Mouse (Mus musculus) midbrain, postnatal 0 days (tissue): ENCODE data around the gene Tmem217. TPM values are rescaled to one million over a fixed set of nuclear protein-coding genes. Genes with fewer than 3 reads are reported as not detected.

Source experiments
- ATAC-seq: fragments of 200-750 bp; cut with Nextera tagmentation; 2 replicates; pipeline ENCODE4 v1.8.0; 2017; ENCODE audit warnings: moderate number of reproducible peaks, mild to moderate bottlenecking, moderate TSS enrichment, moderate library complexity; ENCODE audit not compliant: low FRiP score
- DNase-seq: peaks from one replicate; pipeline ENCODE4 v3.0.0-alpha.2; 2015; ENCODE audit warnings: low spot score
- H3K27ac ChIP-seq: fragments of 300-500 bp; sonication (generic); 2 replicates; pipeline ENCODE4 v1.5.1; 2014; ENCODE audit warnings: low read depth, mild to moderate bottlenecking, low read length, mixed read lengths
- H3K27me3 ChIP-seq: fragments of 300-500 bp; sonication (generic); 2 replicates; pipeline ENCODE4 v1.6.1; 2014; ENCODE audit warnings: low read length, control low read depth, mixed read lengths; ENCODE audit not compliant: insufficient read depth
- H3K36me3 ChIP-seq: fragments of 300-500 bp; sonication (generic); 2 replicates; pipeline ENCODE4 v1.6.1; 2014; ENCODE audit warnings: low read length, control low read depth, mixed read lengths; ENCODE audit not compliant: insufficient read depth
- H3K4me1 ChIP-seq: fragments of 300-500 bp; sonication (generic); 2 replicates; pipeline ENCODE4 v1.6.1; 2014; ENCODE audit warnings: mild to moderate bottlenecking, control low read depth, antibody characterized with exemption, low read length, mixed read lengths; ENCODE audit not compliant: insufficient read depth
- H3K4me2 ChIP-seq: fragments of 300-500 bp; sonication (generic); 2 replicates; pipeline ENCODE4 v1.6.1; 2014; ENCODE audit warnings: low read depth, mild to moderate bottlenecking, low read length, mixed read lengths; ENCODE audit not compliant: poor library complexity, severe bottlenecking
- H3K4me3 ChIP-seq: fragments of 300-500 bp; sonication (generic); 2 replicates; pipeline ENCODE4 v1.5.1; 2014; ENCODE audit warnings: low read depth, mild to moderate bottlenecking, low read length, moderate library complexity
- H3K9ac ChIP-seq: fragments of 300-500 bp; sonication (generic); replicated peaks from 2 replicates; pipeline ENCODE4 v1.6.1; 2014; ENCODE audit warnings: mild to moderate bottlenecking, low read length, moderate library complexity, mixed read lengths; ENCODE audit not compliant: poor library complexity, severe bottlenecking
- H3K9me3 ChIP-seq: fragments of 300-500 bp; sonication (generic); 2 replicates; pipeline ENCODE4 v1.6.1; 2016; ENCODE audit warnings: low read length, control low read depth
- CTCF ChIP-seq: IDR thresholded peaks from 2 replicates; pipeline ENCODE4 v1.5.1; 2016; ENCODE audit warnings: antibody characterized with exemption, mild to moderate bottlenecking
- WGBS: fragments of 180-500 bp; shearing (Covaris S2); extraction: QIAGEN DNeasy Blood & Tissue Kit; methylation state at CpG from one replicate; pipeline ENCODE4 v1.1.7; 2014; 5-methylcytosine and 5-hydroxymethylcytosine counted together
- polyA plus RNA-seq: library from polyadenylated mRNA; unstranded; fragments of >200 nt; fragmentation: Nextera tagmentation; extraction: Ambion mirVana; gene quantifications from 2 replicates; pipeline ENCODE4 v1.2.1, GENCODE M21; 2015
- total RNA-seq: library from RNA; depleted of rRNA; stranded (reverse); fragments of >200 nt; gene quantifications from 2 replicates; pipeline ENCODE4 v1.2.3, GENCODE M21; 2014

Tmem217 gene
- total and polyA plus RNA-seq, 2 experiments from 2014 or later = 0.84 TPM; not detected in 1

GRCm38 (mm10) chr17:29489971-29490712 lies 62.0 kb downstream of the Tmem217 start:
- Histone ChIP-seq H3K4me1 (peaks cover 8% of the 10 kb centered on the region; the same call in 1 of the 2 replicates), H3K4me2 (peak overlapping the region; percentile 88), H3K9me3 (no peaks in the 10 kb centered on the region), H3K36me3 (peaks cover 7% of the 10 kb centered on the region), H3K27me3 (no peaks in the 10 kb centered on the region), H3K4me3 (peak overlapping the region; percentile 85), H3K9ac (peak overlapping the region; percentile 82), H3K27ac (peak overlapping the region; percentile 91)
- ATAC-seq = peak; percentile 94
- peak; percentile 41 for TF ChIP-seq CTCF
- WGBS = under 1% methylated on average over 44 of the region's 68 CpGs
- DNase-seq = peak; percentile 99

- 6% methylated on average over 30 of the region's 30 CpGs for WGBS
- peaks cover 1% of the 10 kb centered on the region; the same call in 1 of the 2 replicates for H3K36me3 ChIP-seq
- peak; percentile 65 for DNase-seq
- H3K27me3 ChIP-seq = no peaks in the 10 kb centered on the region
- no peak; the same call in 1 of the 2 replicates for ATAC-seq
- peak overlapping the region; percentile 88 for H3K4me2 ChIP-seq
- peak overlapping the region; percentile 85 for H3K4me3 ChIP-seq
- peaks cover 8% of the 10 kb centered on the region; the same call in 1 of the 2 replicates for H3K4me1 ChIP-seq
- no peak for TF ChIP-seq CTCF
- H3K27ac ChIP-seq = peak overlapping the region; percentile 91
- peak overlapping the region; percentile 79 for H3K9ac ChIP-seq
- H3K9me3 ChIP-seq = no peaks in the 10 kb centered on the region
Measured at GRCm38 (mm10) chr17:29488978-29489970, 62.9 kb downstream of the Tmem217 start.

- ATAC-seq (no peak), DNase-seq (no peak)
- WGBS = 76% methylated on average over 8 of the region's 8 CpGs
- no peaks in the 10 kb centered on the region for H3K9me3 ChIP-seq
- no peaks in the 10 kb centered on the region for H3K27me3 ChIP-seq
- no peaks in the 10 kb centered on the region for H3K36me3 ChIP-seq
- 0 out of 2 replicates have a peak overlapping the region, but pooled peaks have one; percentile 88 for H3K4me2 ChIP-seq
- no peak for TF ChIP-seq CTCF
- H3K4me1 ChIP-seq = peaks cover 8% of the 10 kb centered on the region; the same call in 1 of the 2 replicates
- H3K27ac ChIP-seq = no peak overlapping the region
- no peak overlapping the region for H3K9ac ChIP-seq
- no peak overlapping the region for H3K4me3 ChIP-seq
Measured at GRCm38 (mm10) chr17:29488257-29488977, 63.8 kb downstream of the Tmem217 start.

GRCm38 (mm10) chr17:29485336-29486233 lies 66.6 kb downstream of the Tmem217 start:
- H3K9me3 ChIP-seq = no peaks in the 10 kb centered on the region
- H3K4me3 ChIP-seq = no peak overlapping the region
- DNase-seq = no peak
- H3K27ac ChIP-seq = no peak overlapping the region
- ATAC-seq = no peak
- no peak overlapping the region for H3K9ac ChIP-seq
- 75% methylated on average over 3 of the region's 3 CpGs for WGBS
- TF ChIP-seq CTCF = no peak
- no peak overlapping the region for H3K4me2 ChIP-seq
- no peaks in the 10 kb centered on the region for H3K27me3 ChIP-seq
- no peaks in the 10 kb centered on the region for H3K36me3 ChIP-seq
- 0 out of 2 replicates have a peak, but pooled peaks cover 3% of the 10 kb centered on the region for H3K4me1 ChIP-seq

GRCm38 (mm10) chr17:29484431-29484830 lies 67.8 kb downstream of the Tmem217 start:
- H3K27ac ChIP-seq = no peak overlapping the region
- ATAC-seq (no peak), DNase-seq (no peak)
- no peak overlapping the region for H3K4me2 ChIP-seq
- no peaks in the 10 kb centered on the region for H3K36me3 ChIP-seq
- no peak overlapping the region for H3K9ac ChIP-seq
- 0 out of 2 replicates have a peak, but pooled peaks cover 3% of the 10 kb centered on the region for H3K4me1 ChIP-seq
- peak; percentile 10; the same call in 1 of the 2 replicates for TF ChIP-seq CTCF
- no peak overlapping the region for H3K4me3 ChIP-seq
- WGBS = 85% methylated on average over 2 of the region's 2 CpGs
- H3K9me3 ChIP-seq = no peaks in the 10 kb centered on the region
- no peaks in the 10 kb centered on the region for H3K27me3 ChIP-seq
